Comparison of ENCODE assay signal across 29 mouse cellular contexts in genomic region chr3:149392164-149392563, GRCm38 (mm10).
"Had no signal": no experiment of that assay in that cellular context is flagged by ENCODE, and none has a peak within 500 bp of the region (broad histone marks: within the 10 kb centered on the region; RNA-seq: fewer than 3 reads in every experiment).

No protein-coding gene starts in this region.

- H3K4me2 ChIP-seq: limb, embryonic 12.5 days; limb, embryonic 13.5 days; limb, embryonic 15.5 days; liver, embryonic 11.5 days; liver, embryonic 12.5 days; liver, embryonic 13.5 days; liver, embryonic 15.5 days; lung, embryonic 14.5 days; lung, embryonic 15.5 days; midbrain, embryonic 12.5 days; midbrain, embryonic 15.5 days; neural tube, embryonic 12.5 days had no signal

- H3K9ac ChIP-seq: limb, embryonic 12.5 days; limb, embryonic 13.5 days; limb, embryonic 15.5 days; liver, embryonic 12.5 days; liver, embryonic 13.5 days; liver, embryonic 14.5 days; liver, embryonic 15.5 days; liver, postnatal 0 days; lung, embryonic 14.5 days; lung, embryonic 15.5 days; midbrain, embryonic 12.5 days; midbrain, embryonic 15.5 days; neural tube, embryonic 12.5 days had no signal

- H3K36me3 ChIP-seq: limb, embryonic 10.5 days; limb, embryonic 12.5 days; limb, embryonic 13.5 days; limb, embryonic 15.5 days; liver, embryonic 12.5 days; liver, embryonic 13.5 days; liver, embryonic 15.5 days; lung, embryonic 15.5 days; midbrain, embryonic 10.5 days; midbrain, embryonic 12.5 days; midbrain, embryonic 15.5 days; neural tube, embryonic 12.5 days had no signal

- H3K4me1 ChIP-seq: limb, embryonic 15.5 days; liver, embryonic 12.5 days; liver, embryonic 13.5 days; liver, embryonic 15.5 days; lung, embryonic 15.5 days; midbrain, embryonic 12.5 days; midbrain, embryonic 15.5 days; neural tube, embryonic 12.5 days had no signal

- H3K4me3 ChIP-seq: limb, embryonic 10.5 days; limb, embryonic 12.5 days; limb, embryonic 13.5 days; limb, embryonic 15.5 days; liver, embryonic 12.5 days; liver, embryonic 13.5 days; liver, embryonic 15.5 days; lung, embryonic 15.5 days; megakaryocyte, embryonic 14.5 days; midbrain, embryonic 10.5 days; midbrain, embryonic 12.5 days; midbrain, embryonic 15.5 days; myocyte; neural tube, embryonic 12.5 days had no signal

- DNase-seq: left cerebral cortex, postnatal 4 days; liver; liver, embryonic 13.5 days; liver, postnatal 0 days; lung, adult 18-20 months; lung, adult 2 months; lung, embryonic 14.5 days; lung, postnatal 10 days; lung, postnatal 14 days; lung, postnatal 36 days; lung, postnatal 4 days; midbrain, embryonic 14.5 days had no signal

- H3K27ac ChIP-seq: limb, embryonic 10.5 days; limb, embryonic 12.5 days; limb, embryonic 13.5 days; limb, embryonic 15.5 days; liver, embryonic 12.5 days; liver, embryonic 13.5 days; liver, embryonic 14.5 days; liver, embryonic 15.5 days; lung, embryonic 15.5 days; midbrain, embryonic 10.5 days; midbrain, embryonic 12.5 days; midbrain, embryonic 15.5 days; neural tube, embryonic 12.5 days had no signal

- H3K27me3 ChIP-seq: limb, embryonic 12.5 days; limb, embryonic 13.5 days; limb, embryonic 15.5 days; liver, embryonic 12.5 days; liver, embryonic 13.5 days; liver, embryonic 15.5 days; lung, embryonic 15.5 days; megakaryocyte, embryonic 14.5 days; midbrain, embryonic 12.5 days; midbrain, embryonic 15.5 days; neural tube, embryonic 12.5 days had no signal

- ATAC-seq: liver, embryonic 12.5 days; liver, postnatal 0 days; lung, postnatal 0 days; midbrain, embryonic 15.5 days; midbrain, embryonic 16.5 days had no signal

- H3K9me3 ChIP-seq: limb, embryonic 10.5 days; limb, embryonic 12.5 days; limb, embryonic 13.5 days; limb, embryonic 15.5 days; liver, embryonic 12.5 days; liver, embryonic 13.5 days; liver, embryonic 15.5 days; lung, embryonic 15.5 days; midbrain, embryonic 10.5 days; midbrain, embryonic 12.5 days; midbrain, embryonic 15.5 days; neural tube, embryonic 12.5 days had no signal
